Mouse (Mus musculus): ENCODE results near the gene Gm17482.

GRCm38 (mm10) chr6:115269561-115269960 lies 42.4 kb downstream of the Gm17482 start:
- TF ChIP-seq EP300 (IDR thresholded peaks at IDR 0.05; ENCODE audit: insufficient read depth, low read depth, low read length) (no peak), CTCF (IDR thresholded peaks at IDR 0.05; ENCODE audit: low read depth, low read length) (no peak), POLR2A (IDR thresholded peaks at IDR 0.05; ENCODE audit: insufficient read depth, low read length) (no peak)
